Mouse (Mus musculus) limb, embryonic 14.5 days (tissue): ENCODE data around the gene Rnf182. TPM values are rescaled to one million over a fixed set of nuclear protein-coding genes. Genes with fewer than 3 reads are reported as not detected.

Experiments used
- ATAC-seq: fragments of 200-750 bp; cut with Nextera tagmentation; 2 replicates; pipeline ENCODE4 v1.8.0; 2017; ENCODE audit warnings: low read depth, moderate number of reproducible peaks, moderate TSS enrichment; ENCODE audit not compliant: low FRiP score
- DNase-seq: peaks from one replicate; pipeline ENCODE4 v3.0.0-alpha.2; 2015; ENCODE audit warnings: low spot score
- H3K27ac ChIP-seq: fragments of 300-500 bp; sonication (generic); replicated peaks from 2 replicates; pipeline ENCODE4 v1.5.1; 2014; ENCODE audit warnings: low read depth, mild to moderate bottlenecking, low read length, moderate library complexity, mixed read lengths
- H3K27me3 ChIP-seq: fragments of 300-500 bp; sonication (generic); 2 replicates; pipeline ENCODE4 v1.6.1; 2014; ENCODE audit warnings: low read length, mixed read lengths; ENCODE audit not compliant: control insufficient read depth, insufficient read depth
- H3K36me3 ChIP-seq: fragments of 300-500 bp; sonication (generic); 2 replicates; pipeline ENCODE4 v1.6.1; 2014; ENCODE audit warnings: mild to moderate bottlenecking, low read length, moderate library complexity, mixed read lengths; ENCODE audit not compliant: control insufficient read depth, insufficient read depth
- H3K4me1 ChIP-seq: fragments of 300-500 bp; sonication (generic); 2 replicates; pipeline ENCODE4 v1.6.1; 2014; ENCODE audit warnings: antibody characterized with exemption, low read length, mixed read lengths; ENCODE audit not compliant: control insufficient read depth, insufficient read depth
- H3K4me2 ChIP-seq: fragments of 300-500 bp; sonication (generic); replicated peaks from 2 replicates; pipeline ENCODE4 v1.6.1; 2014; ENCODE audit warnings: low read depth, mild to moderate bottlenecking, low read length, moderate library complexity; ENCODE audit not compliant: severe bottlenecking
- H3K4me3 ChIP-seq: fragments of 300-500 bp; sonication (generic); replicated peaks from 2 replicates; pipeline ENCODE4 v1.5.1; 2014; ENCODE audit warnings: low read length
- H3K9ac ChIP-seq: fragments of 300-500 bp; sonication (generic); 2 replicates; pipeline ENCODE4 v1.6.1; 2014; ENCODE audit warnings: mild to moderate bottlenecking, low read depth, low read length, moderate library complexity; ENCODE audit not compliant: severe bottlenecking
- H3K9me3 ChIP-seq: fragments of 300-500 bp; sonication (generic); 2 replicates; pipeline ENCODE4 v1.6.1; 2016; ENCODE audit warnings: low read length; ENCODE audit not compliant: control insufficient read depth
- POLR2A ChIP-seq: fragments of 200-500 bp; IDR thresholded peaks from 2 replicates; pipeline ENCODE4 v1.8.0; 2012; ENCODE audit warnings: inconsistent platforms, mild to moderate bottlenecking, moderate library complexity, borderline replicate concordance; ENCODE audit not compliant: insufficient read depth, insufficient read length; ENCODE audit errors: extremely low read depth
- WGBS: fragments of 180-500 bp; shearing (Covaris S2); extraction: QIAGEN DNeasy Blood & Tissue Kit; methylation state at CpG from one replicate; pipeline ENCODE4 v1.1.7; 2014; 5-methylcytosine and 5-hydroxymethylcytosine counted together
- polyA plus RNA-seq, 2 experiments: library from polyadenylated mRNA; depleted of rRNA in 1 of 2; stranded (reverse) in 1 of 2; unstranded in 1 of 2; fragments of >200 nt; fragmentation: Nextera tagmentation in 1 of 2; extraction: Ambion mirVana in 1 of 2; gene quantifications; 2 replicates each; pipeline versions ENCODE4 v1.2.1 to v1.2.3; 2012 to 2014

The Rnf182 gene
- polyA plus RNA-seq, 2 experiments = 4.7 to 8.6 TPM

DNA sequence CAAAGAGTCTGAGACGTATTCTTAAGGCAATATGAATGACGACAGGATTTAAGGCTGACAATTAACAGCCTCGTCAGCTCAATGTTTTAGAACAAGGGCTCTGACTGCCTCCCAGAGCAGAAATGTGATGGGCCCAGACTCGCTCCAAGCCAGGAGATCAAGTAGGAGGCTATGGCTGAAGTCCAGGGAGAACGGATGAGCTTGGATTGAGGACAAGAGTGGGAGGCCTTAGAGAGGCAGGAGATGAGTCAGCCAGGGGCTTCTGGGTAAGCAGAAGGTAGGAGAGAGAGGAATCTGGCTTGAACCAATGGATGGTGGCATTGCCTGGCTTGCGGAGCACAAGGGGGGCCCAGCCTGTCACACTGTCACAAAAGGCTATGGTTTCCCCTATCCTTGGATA lies 99.2 kb downstream of the Rnf182 start:
- Histone ChIP-seq H3K36me3 (no peaks in the 10 kb centered on the region), H3K4me3 (no peak overlapping the region), H3K4me2 (no peak overlapping the region), H3K27me3 (no peaks in the 10 kb centered on the region), H3K4me1 (no peaks in the 10 kb centered on the region), H3K27ac (no peak overlapping the region), H3K9me3 (no peaks in the 10 kb centered on the region), H3K9ac (no peak overlapping the region)
- WGBS = 77% methylated on average over 6 of the region's 6 CpGs
- ATAC-seq = no peak
- no peak for TF ChIP-seq POLR2A
- DNase-seq = no peak

DNA sequence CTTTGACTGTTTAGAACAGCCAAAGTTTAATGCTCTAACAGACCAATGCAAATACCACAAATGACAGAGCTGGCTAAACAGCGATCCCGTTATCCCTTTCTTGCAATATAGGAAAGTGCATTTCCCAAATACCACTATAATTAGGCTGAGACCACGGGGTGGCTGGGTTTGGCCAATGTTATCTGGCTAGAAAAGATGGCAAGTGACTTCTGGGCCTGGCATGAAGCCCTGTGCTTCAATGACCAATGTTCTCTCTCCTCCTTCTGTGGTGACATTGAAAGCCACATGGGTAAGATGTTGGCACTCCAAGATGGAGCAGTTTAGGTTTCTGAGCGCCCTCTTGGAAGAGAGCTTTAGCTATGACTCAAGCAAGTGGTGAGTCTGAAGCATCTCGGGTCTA lies 100.0 kb downstream of the Rnf182 start:
- H3K4me2 ChIP-seq = no peak overlapping the region
- no peak overlapping the region for H3K4me3 ChIP-seq
- no peak overlapping the region for H3K9ac ChIP-seq
- H3K27ac ChIP-seq = no peak overlapping the region
- TF ChIP-seq POLR2A = no peak
- ATAC-seq = no peak
- H3K4me1 ChIP-seq = no peaks in the 10 kb centered on the region
- H3K9me3 ChIP-seq = no peaks in the 10 kb centered on the region
- 83% methylated on average over 5 of the region's 5 CpGs for WGBS
- no peaks in the 10 kb centered on the region for H3K36me3 ChIP-seq
- no peak for DNase-seq
- H3K27me3 ChIP-seq = no peaks in the 10 kb centered on the region

DNA sequence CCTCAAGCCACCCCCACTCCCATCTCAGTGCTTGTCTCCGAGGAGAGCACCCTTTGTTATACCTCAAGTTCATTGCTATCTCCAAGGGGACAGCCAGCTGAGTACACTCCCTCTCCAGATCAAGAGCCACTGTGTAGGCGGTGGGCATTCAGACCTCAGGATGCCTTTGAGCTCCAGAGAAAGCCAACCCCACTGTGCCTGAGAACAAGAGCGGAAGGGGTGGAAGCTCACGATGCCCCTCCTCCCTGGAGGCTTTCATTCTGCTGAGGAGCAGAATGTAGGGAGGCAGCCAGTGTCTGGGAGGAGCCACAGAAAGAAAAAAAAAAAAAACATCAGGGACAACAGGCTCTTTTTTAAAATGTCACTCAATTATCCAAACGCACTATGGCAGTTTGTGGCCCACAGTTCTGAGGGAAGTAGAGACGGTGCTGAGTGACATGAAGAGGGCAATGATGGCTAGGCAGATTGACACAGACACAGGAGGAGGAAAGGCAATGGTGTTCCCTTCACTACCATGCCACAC lies 101.1 kb downstream of the Rnf182 start:
- Histone ChIP-seq H3K36me3 (no peaks in the 10 kb centered on the region), H3K4me2 (no peak overlapping the region), H3K27ac (no peak overlapping the region), H3K27me3 (no peaks in the 10 kb centered on the region), H3K9me3 (no peaks in the 10 kb centered on the region), H3K9ac (no peak overlapping the region), H3K4me3 (no peak overlapping the region), H3K4me1 (no peaks in the 10 kb centered on the region)
- TF ChIP-seq POLR2A = no peak
- DNase-seq (no peak), ATAC-seq (no peak)
- WGBS = 67% methylated on average over 6 of the region's 6 CpGs

DNA sequence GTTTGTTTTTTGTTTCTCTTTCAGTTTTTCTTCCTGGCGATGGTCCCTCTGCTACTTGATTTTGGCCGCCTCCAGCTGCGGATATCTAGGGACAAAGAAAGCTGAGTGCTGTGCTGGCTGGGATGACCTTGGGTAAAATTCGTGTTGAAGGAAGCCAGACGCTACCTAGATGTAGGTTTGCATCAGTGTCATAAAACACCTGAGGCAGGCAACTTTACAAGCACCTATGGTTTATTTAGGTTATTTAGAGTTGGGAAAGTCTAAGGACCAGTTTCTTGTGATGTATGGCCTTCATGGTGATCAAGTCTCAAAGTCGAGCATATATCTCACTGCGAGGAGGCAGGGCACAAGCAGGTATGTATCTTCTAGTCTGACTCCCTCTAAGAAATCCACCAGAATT lies 102.7 kb downstream of the Rnf182 start:
- ATAC-seq (no peak), DNase-seq (no peak)
- Histone ChIP-seq H3K9me3 (no peaks in the 10 kb centered on the region), H3K36me3 (no peaks in the 10 kb centered on the region), H3K27ac (no peak overlapping the region), H3K4me1 (no peaks in the 10 kb centered on the region), H3K4me3 (no peak overlapping the region), H3K9ac (no peak overlapping the region), H3K27me3 (no peaks in the 10 kb centered on the region), H3K4me2 (no peak overlapping the region)
- WGBS = 88% methylated on average over 7 of the region's 7 CpGs
- no peak for TF ChIP-seq POLR2A

DNA sequence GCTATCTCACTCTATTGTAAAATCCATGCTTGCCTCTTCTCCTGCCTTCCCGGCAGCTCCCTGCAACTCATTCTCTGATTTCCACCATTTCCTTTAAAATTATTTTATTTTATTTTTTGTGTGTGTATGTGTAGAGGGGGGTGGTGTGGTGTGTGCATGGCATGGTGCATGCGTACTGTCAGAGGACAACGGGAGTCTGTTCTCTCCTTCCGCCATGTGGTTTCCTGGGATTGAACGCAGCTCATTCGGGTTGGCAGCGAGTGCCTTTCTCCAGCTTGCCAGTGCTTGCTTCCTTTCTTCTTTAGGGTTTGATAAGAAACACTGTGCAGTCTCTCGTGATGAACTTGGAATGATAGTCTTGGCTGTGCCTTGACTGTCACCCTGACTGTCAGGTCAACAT lies 105.0 kb downstream of the Rnf182 start:
- no peak for ATAC-seq
- TF ChIP-seq POLR2A = no peak
- Histone ChIP-seq H3K4me3 (no peak overlapping the region), H3K27ac (no peak overlapping the region), H3K9me3 (no peaks in the 10 kb centered on the region), H3K27me3 (no peaks in the 10 kb centered on the region), H3K4me2 (no peak overlapping the region), H3K4me1 (no peaks in the 10 kb centered on the region), H3K9ac (no peak overlapping the region), H3K36me3 (no peaks in the 10 kb centered on the region)
- 82% methylated on average over 8 of the region's 8 CpGs for WGBS
- no peak for DNase-seq

Other genes with a start within 250 kb of the Rnf182 start
- gene Nol7, start 217.3 kb upstream of the Rnf182 start, polyA plus RNA-seq (2012; rRNA removed) = 57.4 and 96.1 TPM in 2 replicates
- 138 and 148 TPM in 2 replicates for gene Nol7, start 217.3 kb upstream of the Rnf182 start, polyA plus RNA-seq (2014; fragmentation: Nextera tagmentation; extraction: Ambion mirVana)
- 34.5 and 36.9 TPM in 2 replicates for gene Ranbp9, start 134.4 kb upstream of the Rnf182 start, polyA plus RNA-seq (2012; rRNA removed)
- gene Ranbp9, start 134.4 kb upstream of the Rnf182 start, polyA plus RNA-seq (2014; fragmentation: Nextera tagmentation; extraction: Ambion mirVana) = 12.6 and 14.2 TPM in 2 replicates
- gene Mcur1, start 55.5 kb upstream of the Rnf182 start, polyA plus RNA-seq (2012; rRNA removed) = 19.7 and 23.1 TPM in 2 replicates
- gene Mcur1, start 55.5 kb upstream of the Rnf182 start, polyA plus RNA-seq (2014; fragmentation: Nextera tagmentation; extraction: Ambion mirVana) = 18.1 and 20.5 TPM in 2 replicates
- 12.1 and 14.2 TPM in 2 replicates for gene Cd83, start 169.1 kb downstream of the Rnf182 start, polyA plus RNA-seq (2012; rRNA removed)
- gene Cd83, start 169.1 kb downstream of the Rnf182 start, polyA plus RNA-seq (2014; fragmentation: Nextera tagmentation; extraction: Ambion mirVana) = 22.6 and 31.7 TPM in 2 replicates